Mouse (Mus musculus) midbrain, embryonic 13.5 days (tissue): ENCODE results near the gene Ing3. TPM values are rescaled to one million over a fixed set of nuclear protein-coding genes. Genes with fewer than 3 reads are reported as not detected.

Source experiments
- ATAC-seq: fragments of 200-750 bp; cut with Nextera tagmentation; 2 replicates; pipeline ENCODE4 v1.8.0; 2017; ENCODE audit warnings: mild to moderate bottlenecking, moderate TSS enrichment, moderate library complexity
- H3K27ac ChIP-seq: fragments of 300-500 bp; sonication (generic); 2 replicates; pipeline ENCODE4 v1.5.1; 2015; ENCODE audit warnings: inconsistent platforms, mild to moderate bottlenecking, moderate library complexity
- H3K27me3 ChIP-seq: fragments of 300-500 bp; sonication (generic); 2 replicates; pipeline ENCODE4 v1.6.1; 2015; ENCODE audit warnings: mild to moderate bottlenecking, inconsistent platforms
- H3K36me3 ChIP-seq: fragments of 300-500 bp; sonication (generic); 2 replicates; pipeline ENCODE4 v1.6.1; 2015; ENCODE audit warnings: mild to moderate bottlenecking, inconsistent platforms
- H3K4me1 ChIP-seq: fragments of 300-500 bp; sonication (generic); replicated peaks from 2 replicates; pipeline ENCODE4 v1.6.1; 2015; ENCODE audit warnings: inconsistent platforms
- H3K4me2 ChIP-seq: fragments of 300-500 bp; sonication (generic); replicated peaks from 2 replicates; pipeline ENCODE4 v1.6.1; 2015; ENCODE audit warnings: moderate library complexity, mild to moderate bottlenecking, inconsistent platforms
- H3K4me3 ChIP-seq: fragments of 300-500 bp; sonication (generic); replicated peaks from 2 replicates; pipeline ENCODE4 v1.5.1; 2015; ENCODE audit warnings: mild to moderate bottlenecking, inconsistent platforms
- H3K9ac ChIP-seq: fragments of 300-500 bp; sonication (generic); replicated peaks from 2 replicates; pipeline ENCODE4 v1.6.1; 2015; ENCODE audit warnings: mild to moderate bottlenecking, inconsistent platforms
- H3K9me3 ChIP-seq: fragments of 300-500 bp; sonication (generic); 2 replicates; pipeline ENCODE4 v1.6.1; 2016; ENCODE audit warnings: mild to moderate bottlenecking, inconsistent platforms
- WGBS: fragments of 180-500 bp; shearing (Covaris S2); methylation state at CpG from one replicate; pipeline ENCODE4 v1.1.7; 2015; 5-methylcytosine and 5-hydroxymethylcytosine counted together
- polyA plus RNA-seq: library from polyadenylated mRNA; unstranded; fragments of >200 nt; fragmentation: Nextera tagmentation; extraction: Ambion mirVana; gene quantifications from 2 replicates; pipeline ENCODE4 v1.2.1, GENCODE M21; 2015

The Ing3 gene
- polyA plus RNA-seq, 1 experiment from 2014 or later: 46.2 TPM

GRCm38 (mm10) chr6:22012501-22012900, 63.1 kb downstream of the Ing3 start:
- H3K9ac ChIP-seq: no peak overlapping the region
- no peaks in the 10 kb centered on the region for H3K9me3 ChIP-seq
- H3K36me3 ChIP-seq: no peaks in the 10 kb centered on the region
- no peaks in the 10 kb centered on the region for H3K4me1 ChIP-seq
- no peaks in the 10 kb centered on the region for H3K27me3 ChIP-seq
- H3K4me2 ChIP-seq: no peak overlapping the region
- WGBS: 88% methylated on average over 5 of the region's 5 CpGs
- ATAC-seq: no peak
- no peak overlapping the region for H3K27ac ChIP-seq
- H3K4me3 ChIP-seq: no peak overlapping the region

- Histone ChIP-seq H3K27ac (no peak overlapping the region), H3K4me2 (no peak overlapping the region), H3K4me3 (no peak overlapping the region), H3K9me3 (no peaks in the 10 kb centered on the region), H3K9ac (no peak overlapping the region), H3K36me3 (no peaks in the 10 kb centered on the region), H3K27me3 (no peaks in the 10 kb centered on the region), H3K4me1 (no peaks in the 10 kb centered on the region)
- no peak for ATAC-seq
- 91% methylated on average over 3 of the region's 3 CpGs for WGBS
Observed at GRCm38 (mm10) chr6:22013394-22013793, 64.0 kb downstream of the Ing3 start.

GRCm38 (mm10) chr6:22014291-22014911, 65.0 kb downstream of the Ing3 start:
- no peaks in the 10 kb centered on the region for H3K36me3 ChIP-seq
- no peak overlapping the region for H3K4me2 ChIP-seq
- H3K4me3 ChIP-seq: no peak overlapping the region
- no peak overlapping the region for H3K27ac ChIP-seq
- 96% methylated on average over 6 of the region's 6 CpGs for WGBS
- no peaks in the 10 kb centered on the region for H3K27me3 ChIP-seq
- H3K4me1 ChIP-seq: no peaks in the 10 kb centered on the region
- no peaks in the 10 kb centered on the region for H3K9me3 ChIP-seq
- H3K9ac ChIP-seq: no peak overlapping the region
- ATAC-seq: peak; percentile 60; the same call in 1 of the 2 replicates

- H3K27me3 ChIP-seq: no peaks in the 10 kb centered on the region
- no peak overlapping the region for H3K27ac ChIP-seq
- no peak overlapping the region for H3K4me2 ChIP-seq
- H3K9ac ChIP-seq: no peak overlapping the region
- no peaks in the 10 kb centered on the region for H3K36me3 ChIP-seq
- 78% methylated on average over 7 of the region's 7 CpGs for WGBS
- no peaks in the 10 kb centered on the region for H3K4me1 ChIP-seq
- no peak overlapping the region for H3K4me3 ChIP-seq
- H3K9me3 ChIP-seq: no peaks in the 10 kb centered on the region
- no peak for ATAC-seq
Observed at GRCm38 (mm10) chr6:22017631-22018030, 68.3 kb downstream of the Ing3 start.

- Histone ChIP-seq H3K9me3 (no peaks in the 10 kb centered on the region), H3K27me3 (no peaks in the 10 kb centered on the region), H3K27ac (no peak overlapping the region), H3K4me2 (no peak overlapping the region), H3K4me3 (no peak overlapping the region), H3K9ac (no peak overlapping the region), H3K4me1 (no peaks in the 10 kb centered on the region), H3K36me3 (no peaks in the 10 kb centered on the region)
- ATAC-seq: no peak
- WGBS: 75% methylated on average over 8 of the region's 8 CpGs
Observed at GRCm38 (mm10) chr6:22018768-22019445, 69.5 kb downstream of the Ing3 start.

- Histone ChIP-seq H3K4me3 (no peak overlapping the region), H3K9ac (no peak overlapping the region), H3K4me2 (no peak overlapping the region), H3K27me3 (no peaks in the 10 kb centered on the region), H3K4me1 (no peaks in the 10 kb centered on the region), H3K27ac (no peak overlapping the region), H3K9me3 (no peaks in the 10 kb centered on the region), H3K36me3 (no peaks in the 10 kb centered on the region)
- WGBS: 73% methylated on average over 10 of the region's 10 CpGs
- no peak for ATAC-seq
Observed at GRCm38 (mm10) chr6:22019637-22020036, 70.3 kb downstream of the Ing3 start.

- Histone ChIP-seq H3K4me3 (no peak overlapping the region), H3K27me3 (no peaks in the 10 kb centered on the region), H3K4me2 (no peak overlapping the region), H3K9me3 (no peaks in the 10 kb centered on the region), H3K4me1 (peaks cover 3% of the 10 kb centered on the region; the same call in 1 of the 2 replicates), H3K9ac (no peak overlapping the region), H3K36me3 (no peaks in the 10 kb centered on the region), H3K27ac (no peak overlapping the region)
- ATAC-seq: no peak
- WGBS: 77% methylated on average over 5 of the region's 5 CpGs
Observed at GRCm38 (mm10) chr6:22020696-22021095, 71.3 kb downstream of the Ing3 start.

- H3K9me3 ChIP-seq: no peaks in the 10 kb centered on the region
- WGBS: 89% methylated on average over 3 of the region's 3 CpGs
- no peak for ATAC-seq
- no peak overlapping the region for H3K9ac ChIP-seq
- peaks cover 9% of the 10 kb centered on the region for H3K4me1 ChIP-seq
- H3K36me3 ChIP-seq: no peaks in the 10 kb centered on the region
- no peak overlapping the region for H3K4me3 ChIP-seq
- no peak overlapping the region for H3K27ac ChIP-seq
- H3K4me2 ChIP-seq: no peak overlapping the region
- no peaks in the 10 kb centered on the region for H3K27me3 ChIP-seq
Observed at GRCm38 (mm10) chr6:22021315-22021714, 71.9 kb downstream of the Ing3 start.

GRCm38 (mm10) chr6:22024168-22024567, 74.8 kb downstream of the Ing3 start:
- H3K9ac ChIP-seq: no peak overlapping the region
- no peak overlapping the region for H3K4me3 ChIP-seq
- no peaks in the 10 kb centered on the region for H3K27me3 ChIP-seq
- 96% methylated on average over 2 of the region's 2 CpGs for WGBS
- H3K4me1 ChIP-seq: peaks cover 10% of the 10 kb centered on the region
- no peak overlapping the region for H3K4me2 ChIP-seq
- no peaks in the 10 kb centered on the region for H3K36me3 ChIP-seq
- H3K27ac ChIP-seq: no peak overlapping the region
- no peak for ATAC-seq
- H3K9me3 ChIP-seq: no peaks in the 10 kb centered on the region

Other genes starting within 250 kb of the Ing3 start
- 55.0 and 56.5 TPM in 2 replicates for gene Tspan12, start 97.1 kb upstream of the Ing3 start, polyA plus RNA-seq
- gene Cped1, start 36.3 kb downstream of the Ing3 start, polyA plus RNA-seq: 2.8 and 3.2 TPM in 2 replicates